Mouse (Mus musculus): Measurements from ENCODE around the gene Rpl27. TPM values are rescaled to one million over a fixed set of nuclear protein-coding genes. Genes with fewer than 3 reads are reported as not detected.

The Rpl27 gene
- polyA plus RNA-seq, 1 experiment: 424 TPM

- Histone ChIP-seq H3K27ac (ENCODE audit: insufficient read depth, low read length) (no peak overlapping the region), H3K4me3 (ENCODE audit: insufficient read depth, low read length) (no peak overlapping the region), H3K4me1 (ENCODE audit: control insufficient read depth, insufficient read depth, low read length) (no peaks in the 10 kb centered on the region)
- TF ChIP-seq POLR2A (IDR thresholded peaks at IDR 0.05; ENCODE audit: extremely low read depth, insufficient read depth, low read length) (no peak), CTCF (IDR thresholded peaks at IDR 0.05; ENCODE audit: extremely low read depth, insufficient read depth, low read length) (no peak)
Measured at GRCm38 (mm10) chr11:101477194-101477551, 35.1 kb downstream of the Rpl27 start.

- no peak for TF ChIP-seq CTCF (IDR thresholded peaks at IDR 0.05; ENCODE audit: extremely low read depth, insufficient read depth, low read length)
- TF ChIP-seq POLR2A (IDR thresholded peaks at IDR 0.05; ENCODE audit: extremely low read depth, insufficient read depth, low read length): no peak
- no peaks in the 10 kb centered on the region for H3K4me1 ChIP-seq (ENCODE audit: control insufficient read depth, insufficient read depth, low read length)
- H3K4me3 ChIP-seq (ENCODE audit: insufficient read depth, low read length): no peak overlapping the region
- no peak overlapping the region for H3K27ac ChIP-seq (ENCODE audit: insufficient read depth, low read length)
Measured at GRCm38 (mm10) chr11:101477552-101478211, 35.6 kb downstream of the Rpl27 start.

DNA sequence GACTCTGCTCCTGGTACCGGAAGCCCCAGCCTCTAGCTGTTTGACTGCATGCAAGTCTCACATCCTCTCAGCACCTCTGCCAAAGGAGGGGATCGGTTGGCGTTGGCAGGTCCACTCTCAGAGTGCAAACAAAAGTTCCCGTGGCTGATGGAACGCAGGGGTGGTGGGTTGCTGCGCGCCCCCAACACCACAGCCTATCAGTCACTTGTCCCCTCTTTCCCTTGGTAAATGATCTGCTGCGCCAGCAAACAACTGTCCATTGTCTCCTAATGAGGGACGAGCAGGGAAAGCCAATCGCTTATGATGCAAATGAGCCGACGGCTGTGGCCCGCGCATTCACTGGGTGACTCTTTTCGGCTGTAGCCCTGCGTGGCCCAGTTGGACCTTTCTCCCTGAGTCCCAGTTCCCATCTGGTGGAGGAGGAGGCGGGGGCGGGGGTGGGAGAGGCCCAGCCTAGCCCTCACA is 37.1 kb downstream of the Rpl27 start:
- Histone ChIP-seq H3K27ac (ENCODE audit: insufficient read depth, low read length) (no peak overlapping the region), H3K4me3 (ENCODE audit: insufficient read depth, low read length) (no peak overlapping the region), H3K4me1 (ENCODE audit: control insufficient read depth, insufficient read depth, low read length) (no peaks in the 10 kb centered on the region)
- TF ChIP-seq POLR2A (IDR thresholded peaks at IDR 0.05; ENCODE audit: extremely low read depth, insufficient read depth, low read length): no peak
- no peak for TF ChIP-seq CTCF (IDR thresholded peaks at IDR 0.05; ENCODE audit: extremely low read depth, insufficient read depth, low read length)

GRCm38 (mm10) chr11:101480912-101481311 is 38.8 kb downstream of the Rpl27 start:
- no peak overlapping the region for H3K27ac ChIP-seq (ENCODE audit: insufficient read depth, low read length)
- TF ChIP-seq POLR2A (IDR thresholded peaks at IDR 0.05; ENCODE audit: extremely low read depth, insufficient read depth, low read length) (no peak), CTCF (IDR thresholded peaks at IDR 0.05; ENCODE audit: extremely low read depth, insufficient read depth, low read length) (no peak)
- H3K4me3 ChIP-seq (ENCODE audit: insufficient read depth, low read length): no peak overlapping the region
- no peaks in the 10 kb centered on the region for H3K4me1 ChIP-seq (ENCODE audit: control insufficient read depth, insufficient read depth, low read length)

GRCm38 (mm10) chr11:101483804-101484203 is 41.7 kb downstream of the Rpl27 start:
- no peak for TF ChIP-seq POLR2A (IDR thresholded peaks at IDR 0.05; ENCODE audit: extremely low read depth, insufficient read depth, low read length)
- no peak for TF ChIP-seq CTCF (IDR thresholded peaks at IDR 0.05; ENCODE audit: extremely low read depth, insufficient read depth, low read length)
- H3K27ac ChIP-seq (ENCODE audit: insufficient read depth, low read length): no peak overlapping the region
- H3K4me3 ChIP-seq (ENCODE audit: insufficient read depth, low read length): no peak overlapping the region
- no peaks in the 10 kb centered on the region for H3K4me1 ChIP-seq (ENCODE audit: control insufficient read depth, insufficient read depth, low read length)

- Histone ChIP-seq H3K4me3 (ENCODE audit: insufficient read depth, low read length) (no peak overlapping the region), H3K4me1 (ENCODE audit: control insufficient read depth, insufficient read depth, low read length) (no peaks in the 10 kb centered on the region), H3K27ac (ENCODE audit: insufficient read depth, low read length) (no peak overlapping the region)
- TF ChIP-seq POLR2A (IDR thresholded peaks at IDR 0.05; ENCODE audit: extremely low read depth, insufficient read depth, low read length) (no peak), CTCF (IDR thresholded peaks at IDR 0.05; ENCODE audit: extremely low read depth, insufficient read depth, low read length) (no peak)
Measured at GRCm38 (mm10) chr11:101484245-101484644, 42.1 kb downstream of the Rpl27 start.

DNA sequence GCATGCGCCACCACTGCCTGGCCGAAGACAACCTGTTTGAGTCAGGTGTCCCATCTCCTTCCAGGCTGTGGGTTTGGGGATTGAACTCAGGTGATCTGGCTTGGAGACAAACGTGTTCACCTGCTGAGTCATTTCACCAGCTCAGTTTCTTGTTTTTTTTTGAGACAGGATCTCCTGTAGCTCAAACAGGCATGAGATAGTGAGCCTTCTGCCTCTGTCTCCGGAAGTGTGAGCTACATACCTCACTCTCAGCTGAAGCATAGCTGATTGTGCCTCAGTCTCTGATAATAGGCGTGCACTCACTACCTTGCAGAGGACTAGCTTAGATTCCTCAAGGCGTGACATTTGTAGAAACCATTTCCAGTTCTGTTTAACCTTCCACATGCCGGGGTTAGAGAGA is 42.7 kb downstream of the Rpl27 start:
- H3K4me1 ChIP-seq (ENCODE audit: control insufficient read depth, insufficient read depth, low read length): no peaks in the 10 kb centered on the region
- H3K27ac ChIP-seq (ENCODE audit: insufficient read depth, low read length): no peak overlapping the region
- no peak overlapping the region for H3K4me3 ChIP-seq (ENCODE audit: insufficient read depth, low read length)
- no peak for TF ChIP-seq CTCF (IDR thresholded peaks at IDR 0.05; ENCODE audit: extremely low read depth, insufficient read depth, low read length)
- TF ChIP-seq POLR2A (IDR thresholded peaks at IDR 0.05; ENCODE audit: extremely low read depth, insufficient read depth, low read length): no peak

- TF ChIP-seq POLR2A (IDR thresholded peaks at IDR 0.05; ENCODE audit: extremely low read depth, insufficient read depth, low read length) (no peak), CTCF (IDR thresholded peaks at IDR 0.05; ENCODE audit: extremely low read depth, insufficient read depth, low read length) (no peak)
- Histone ChIP-seq H3K4me1 (ENCODE audit: control insufficient read depth, insufficient read depth, low read length) (no peaks in the 10 kb centered on the region), H3K27ac (ENCODE audit: insufficient read depth, low read length) (no peak overlapping the region), H3K4me3 (ENCODE audit: insufficient read depth, low read length) (no peak overlapping the region)
Measured at GRCm38 (mm10) chr11:101485509-101486028, 43.5 kb downstream of the Rpl27 start.

GRCm38 (mm10) chr11:101486126-101486525 is 44.0 kb downstream of the Rpl27 start:
- no peak overlapping the region for H3K4me3 ChIP-seq (ENCODE audit: insufficient read depth, low read length)
- no peaks in the 10 kb centered on the region for H3K4me1 ChIP-seq (ENCODE audit: control insufficient read depth, insufficient read depth, low read length)
- no peak for TF ChIP-seq POLR2A (IDR thresholded peaks at IDR 0.05; ENCODE audit: extremely low read depth, insufficient read depth, low read length)
- no peak for TF ChIP-seq CTCF (IDR thresholded peaks at IDR 0.05; ENCODE audit: extremely low read depth, insufficient read depth, low read length)
- no peak overlapping the region for H3K27ac ChIP-seq (ENCODE audit: insufficient read depth, low read length)

Other genes starting within 250 kb of the Rpl27 start
- 51.9 and 53.2 TPM in 2 replicates for gene Ezh1, start 215.8 kb upstream of the Rpl27 start, polyA plus RNA-seq (2012; rRNA removed)
- 65.8 and 69.6 TPM in 2 replicates for gene Ramp2, start 196.3 kb upstream of the Rpl27 start, polyA plus RNA-seq (2012; rRNA removed)
- 55.6 and 58.8 TPM in 2 replicates for gene Vps25, start 188.6 kb upstream of the Rpl27 start, polyA plus RNA-seq (2012; rRNA removed)
- gene Wnk4, start 181.7 kb upstream of the Rpl27 start, polyA plus RNA-seq (2012; rRNA removed): 2.5 and 3.3 TPM in 2 replicates
- 0.56 and 0.70 TPM in 2 replicates for gene Cntd1, start 163.3 kb upstream of the Rpl27 start, polyA plus RNA-seq (2012; rRNA removed)
- 150 and 156 TPM in 2 replicates for gene Coa3, start 163.2 kb upstream of the Rpl27 start, polyA plus RNA-seq (2012; rRNA removed)
- 169 and 181 TPM in 2 replicates for gene Becn1, start 140.0 kb upstream of the Rpl27 start, polyA plus RNA-seq (2012; rRNA removed)
- 99.9 and 107 TPM in 2 replicates for gene Psme3, start 126.1 kb upstream of the Rpl27 start, polyA plus RNA-seq (2012; rRNA removed)
- 3.7 and 4.0 TPM in 2 replicates for gene Aoc2, start 117.2 kb upstream of the Rpl27 start, polyA plus RNA-seq (2012; rRNA removed)
- 0.64 and 0.94 TPM in 2 replicates for gene Aoc3, start 111.7 kb upstream of the Rpl27 start, polyA plus RNA-seq (2012; rRNA removed)
- gene G6pc, start 74.7 kb upstream of the Rpl27 start, polyA plus RNA-seq (2012; rRNA removed): 0.06 TPM in 1 of 2 replicates, not detected in the other
- gene Aarsd1, start 24.7 kb upstream of the Rpl27 start, polyA plus RNA-seq (2012; rRNA removed): 51.3 and 52.7 TPM in 2 replicates
- gene Gm27029, start 17.5 kb upstream of the Rpl27 start, polyA plus RNA-seq (2012; rRNA removed): 4.4 and 4.7 TPM in 2 replicates
- 35.2 and 38.8 TPM in 2 replicates for gene Rundc1, start 17.2 kb upstream of the Rpl27 start, polyA plus RNA-seq (2012; rRNA removed)
- gene Ptges3l, start 17.0 kb upstream of the Rpl27 start, polyA plus RNA-seq (2012; rRNA removed): 7.5 and 7.7 TPM in 2 replicates
- gene Ifi35, start 6.1 kb downstream of the Rpl27 start, polyA plus RNA-seq (2012; rRNA removed): 6.8 and 7.3 TPM in 2 replicates
- 162 and 179 TPM in 2 replicates for gene Rnd2, start 22.7 kb downstream of the Rpl27 start, polyA plus RNA-seq (2012; rRNA removed)
- gene Vat1, start 23.9 kb downstream of the Rpl27 start, polyA plus RNA-seq (2012; rRNA removed): 27.6 and 33.5 TPM in 2 replicates
- 0.57 and 0.65 TPM in 2 replicates for gene Brca1, start 109.7 kb downstream of the Rpl27 start, polyA plus RNA-seq (2012; rRNA removed)
- gene Nbr1, start 109.9 kb downstream of the Rpl27 start, polyA plus RNA-seq (2012; rRNA removed): 104 and 115 TPM in 2 replicates
- 1.7 and 2.2 TPM in 2 replicates for gene Tmem106a, start 139.9 kb downstream of the Rpl27 start, polyA plus RNA-seq (2012; rRNA removed)
- gene Gm11634, start 157.0 kb downstream of the Rpl27 start, polyA plus RNA-seq (2012; rRNA removed): not detected in 2 replicates
- 13.0 and 14.2 TPM in 2 replicates for gene Rdm1, start 184.9 kb downstream of the Rpl27 start, polyA plus RNA-seq (2012; rRNA removed)
- 28.9 and 41.9 TPM in 2 replicates for gene Arl4d, start 223.2 kb downstream of the Rpl27 start, polyA plus RNA-seq (2012; rRNA removed)